Mouse (Mus musculus): ENCODE results near the gene Akap14.
A peak's percentile ranks its signal among the peaks of the same experiment; 100 is the strongest.

Gene Akap14

GRCm38 (mm10) chrX:37117085-37117484 is 51.6 kb downstream of the Akap14 start:
- no peak for TF ChIP-seq GATA4 (IDR thresholded peaks at IDR 0.05; ENCODE audit: insufficient replicate concordance, low read length)

DNA sequence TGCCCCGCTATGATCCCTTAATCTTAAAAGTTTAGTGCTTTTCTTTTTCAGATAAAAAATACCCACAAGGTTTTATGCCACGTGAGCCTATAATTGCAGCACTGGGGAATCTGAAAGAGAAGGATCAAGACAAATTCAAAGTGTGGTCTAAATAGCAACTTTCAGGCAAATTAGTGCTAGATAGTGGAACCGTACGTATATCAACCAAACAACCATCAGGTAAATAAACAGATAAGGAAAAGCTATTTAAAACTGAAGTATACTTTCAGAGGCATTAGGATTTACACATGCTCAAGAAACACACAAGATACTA is 57.8 kb downstream of the Akap14 start:
- no peak for TF ChIP-seq GATA4 (IDR thresholded peaks at IDR 0.05; ENCODE audit: insufficient replicate concordance, low read length)

GRCm38 (mm10) chrX:37110193-37110880 is 58.3 kb downstream of the Akap14 start, which contains the start of gene Upf3b:
TSS of gene Upf3b (minus strand) at chrX:37110322.
- TF ChIP-seq GATA4 (IDR thresholded peaks at IDR 0.05; ENCODE audit: insufficient replicate concordance, low read length) = peak; percentile 31; the same call in 1 of the 2 replicates

GRCm38 (mm10) chrX:37109526-37110192 is 59.0 kb downstream of the Akap14 start:
- TF ChIP-seq GATA4 (IDR thresholded peaks at IDR 0.05; ENCODE audit: insufficient replicate concordance, low read length) = no peak

DNA sequence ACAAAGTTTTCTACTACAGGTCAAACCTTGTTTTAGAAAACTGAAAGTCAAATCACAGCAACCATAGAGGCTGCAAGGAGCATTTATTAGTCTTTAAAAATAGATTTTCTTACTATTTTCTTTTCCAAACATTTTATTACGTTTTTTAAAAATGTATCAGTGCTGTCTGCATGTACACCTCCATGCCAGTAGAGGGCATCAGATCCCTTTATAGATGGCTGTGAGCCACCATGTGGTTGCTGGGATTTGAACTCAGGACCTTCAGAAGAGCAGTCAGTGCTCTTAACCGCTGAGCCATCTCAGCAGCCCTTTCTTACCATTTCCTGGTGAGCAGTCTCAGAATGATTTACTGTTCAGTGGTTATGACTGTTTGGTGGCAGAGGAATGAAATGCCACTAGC is 64.8 kb downstream of the Akap14 start:
- TF ChIP-seq GATA4 (IDR thresholded peaks at IDR 0.05; ENCODE audit: insufficient replicate concordance, low read length) = no peak

Data from liver, adult (tissue).